Mouse (Mus musculus) forebrain, embryonic 11.5 days (tissue): ENCODE measurements around the gene Ndufaf7. TPM values are rescaled to one million over a fixed set of nuclear protein-coding genes. Genes with fewer than 3 reads are reported as not detected.

ENCODE experiments used
- ATAC-seq: fragments of 200-750 bp; cut with Nextera tagmentation; replicated peaks from 2 replicates; pipeline ENCODE4 v1.8.0; 2017; ENCODE audit warnings: moderate TSS enrichment; ENCODE audit not compliant: low FRiP score
- DNase-seq: peaks from one replicate; pipeline ENCODE4 v3.0.0-alpha.2; 2017; ENCODE audit warnings: low spot score
- H3K27ac ChIP-seq: fragments of 300-500 bp; sonication (generic); 2 replicates; pipeline ENCODE4 v1.5.1; 2014; ENCODE audit warnings: low read depth, low read length
- H3K27me3 ChIP-seq: fragments of 300-500 bp; sonication (generic); 2 replicates; pipeline ENCODE4 v1.6.1; 2014; ENCODE audit warnings: mild to moderate bottlenecking, low read length, mixed read lengths; ENCODE audit not compliant: control insufficient read depth, insufficient read depth
- H3K36me3 ChIP-seq: fragments of 300-500 bp; sonication (generic); 2 replicates; pipeline ENCODE4 v1.6.1; 2014; ENCODE audit warnings: mild to moderate bottlenecking, low read length, moderate library complexity, mixed read lengths; ENCODE audit not compliant: control insufficient read depth, insufficient read depth
- H3K4me1 ChIP-seq: fragments of 300-500 bp; sonication (generic); replicated peaks from 2 replicates; pipeline ENCODE4 v1.6.1; 2014; ENCODE audit warnings: low read length, mixed read lengths; ENCODE audit not compliant: control insufficient read depth, insufficient read depth
- H3K4me2 ChIP-seq: fragments of 300-500 bp; sonication (generic); 2 replicates; pipeline ENCODE4 v1.6.1; 2014; ENCODE audit warnings: low read depth, mild to moderate bottlenecking, low read length, moderate library complexity, mixed read lengths; ENCODE audit not compliant: severe bottlenecking
- H3K4me3 ChIP-seq: fragments of 300-500 bp; sonication (generic); 2 replicates; pipeline ENCODE4 v1.5.1; 2014; ENCODE audit warnings: low read depth, low read length
- H3K9ac ChIP-seq: fragments of 300-500 bp; sonication (generic); 2 replicates; pipeline ENCODE4 v1.6.1; 2014; ENCODE audit warnings: low read length
- H3K9me3 ChIP-seq: fragments of 300-500 bp; sonication (generic); 2 replicates; pipeline ENCODE4 v1.6.1; 2016; ENCODE audit warnings: low read length, mixed read lengths; ENCODE audit not compliant: control insufficient read depth
- WGBS: fragments of 180-500 bp; shearing (Covaris S2); extraction: QIAGEN DNeasy Blood & Tissue Kit; methylation state at CpG from one replicate; pipeline ENCODE4 v1.1.7; 2014; 5-methylcytosine and 5-hydroxymethylcytosine counted together
- polyA plus RNA-seq: library from polyadenylated mRNA; unstranded; fragments of >200 nt; fragmentation: Nextera tagmentation; extraction: Ambion mirVana; gene quantifications from 2 replicates; pipeline ENCODE4 v1.2.1, GENCODE M21; 2014

The Ndufaf7 gene
- polyA plus RNA-seq, 1 experiment from 2014 or later: 46.1 TPM

DNA sequence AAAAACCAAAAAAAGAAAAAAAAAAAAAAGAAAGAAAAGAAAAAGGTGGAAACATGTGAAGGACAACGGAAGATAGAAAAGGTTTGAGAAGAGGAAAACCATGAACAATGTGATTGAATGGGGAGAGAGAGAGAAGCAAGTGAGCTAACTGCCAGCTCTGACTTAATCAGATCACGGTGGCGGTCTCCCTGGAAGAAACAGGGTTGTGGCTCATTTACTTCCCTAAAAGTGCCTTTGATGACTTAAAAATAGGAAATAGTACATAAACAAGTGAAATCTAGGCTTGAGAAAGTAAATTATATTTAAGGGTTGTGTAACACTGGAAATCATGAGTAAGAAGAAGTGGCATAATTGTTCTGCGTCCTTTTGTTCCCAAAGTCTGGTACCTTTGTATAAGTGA, 2.0 kb downstream of the Ndufaf7 start:
- no peak overlapping the region for H3K4me3 ChIP-seq
- H3K27me3 ChIP-seq: no peaks in the 10 kb centered on the region
- H3K9me3 ChIP-seq: no peaks in the 10 kb centered on the region
- H3K4me2 ChIP-seq: no peak overlapping the region
- H3K27ac ChIP-seq: no peak overlapping the region
- 0 out of 2 replicates have a peak, but pooled peaks cover 5% of the 10 kb centered on the region for H3K4me1 ChIP-seq
- no peak overlapping the region for H3K9ac ChIP-seq
- WGBS: 98% methylated on average over 4 of the region's 4 CpGs
- DNase-seq (no peak), ATAC-seq (no peak)
- no peaks in the 10 kb centered on the region for H3K36me3 ChIP-seq

DNA sequence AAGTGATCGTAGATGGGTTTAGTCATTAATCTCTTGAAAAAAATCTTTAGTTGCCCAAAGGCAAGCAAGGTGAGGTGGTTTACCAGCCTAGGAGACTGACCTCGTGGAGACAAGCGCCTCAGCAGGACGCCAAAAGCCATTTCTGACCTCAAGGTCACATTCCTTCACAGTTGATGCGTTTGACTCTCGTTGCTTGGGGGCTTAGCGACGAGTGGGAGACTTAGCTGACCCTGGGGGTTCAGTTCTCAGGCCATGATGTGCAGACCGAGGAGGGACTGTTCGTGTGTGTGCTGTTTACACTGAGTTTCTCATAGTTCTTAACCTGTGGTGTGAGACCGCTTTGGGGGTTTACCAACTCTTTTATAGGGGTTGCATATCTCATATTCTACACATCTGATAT, 5.6 kb downstream of the Ndufaf7 start:
- ATAC-seq: no peak
- DNase-seq: no peak
- H3K36me3 ChIP-seq: no peaks in the 10 kb centered on the region; the same call in 1 of the 2 replicates
- H3K9me3 ChIP-seq: no peaks in the 10 kb centered on the region
- H3K4me2 ChIP-seq: no peak overlapping the region
- 61% methylated on average over 11 of the region's 11 CpGs for WGBS
- H3K27ac ChIP-seq: no peak overlapping the region
- no peaks in the 10 kb centered on the region for H3K27me3 ChIP-seq
- H3K9ac ChIP-seq: no peak overlapping the region
- 0 out of 2 replicates have a peak, but pooled peaks cover under 1% of the 10 kb centered on the region for H3K4me1 ChIP-seq
- H3K4me3 ChIP-seq: no peak overlapping the region

DNA sequence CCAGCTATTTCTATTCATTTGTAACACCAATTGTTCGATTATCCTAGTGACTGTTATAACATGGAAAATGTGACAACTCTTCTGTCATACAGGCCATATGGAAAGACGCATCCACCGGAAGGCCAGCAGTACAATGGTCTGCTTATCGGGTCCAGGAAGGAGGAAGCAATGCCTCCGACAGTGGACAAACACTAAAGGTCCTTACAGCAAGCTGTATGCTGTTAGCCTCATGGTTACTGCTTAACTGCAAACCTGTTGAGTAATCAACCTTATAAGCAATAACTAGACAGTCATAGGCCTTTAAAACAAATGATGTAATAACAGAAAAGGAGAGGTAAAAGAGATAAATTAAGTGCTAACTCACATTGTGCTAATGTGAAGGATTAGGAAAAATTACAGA, 14.3 kb downstream of the Ndufaf7 start:
- Histone ChIP-seq H3K27ac (no peak overlapping the region), H3K9ac (no peak overlapping the region), H3K4me3 (no peak overlapping the region), H3K9me3 (no peaks in the 10 kb centered on the region), H3K4me1 (no peaks in the 10 kb centered on the region), H3K4me2 (no peak overlapping the region), H3K36me3 (peaks cover 2% of the 10 kb centered on the region; the same call in 1 of the 2 replicates), H3K27me3 (no peaks in the 10 kb centered on the region)
- no peak for DNase-seq
- ATAC-seq: no peak
- WGBS: 97% methylated on average over 5 of the region's 5 CpGs

DNA sequence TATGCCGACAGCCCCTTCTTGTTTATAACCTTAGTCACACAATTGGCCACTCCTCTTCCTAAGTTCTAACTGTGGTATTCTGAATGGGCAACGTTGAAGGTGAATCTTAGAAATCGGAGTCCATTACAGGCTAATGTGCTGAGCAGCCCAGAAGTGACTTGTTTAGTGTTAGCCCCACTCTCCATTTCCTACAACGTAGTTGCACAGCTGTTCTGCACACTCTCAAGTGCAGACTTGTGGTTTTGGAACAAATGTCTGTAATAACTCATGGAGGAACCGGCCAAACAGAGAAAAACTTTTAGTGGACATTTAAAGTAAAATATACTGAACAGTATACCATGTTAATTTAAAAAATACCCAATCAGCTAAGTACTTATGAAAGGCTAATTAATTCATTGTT, 15.1 kb downstream of the Ndufaf7 start:
- Histone ChIP-seq H3K36me3 (peaks cover 2% of the 10 kb centered on the region; the same call in 1 of the 2 replicates), H3K27ac (no peak overlapping the region), H3K9me3 (no peaks in the 10 kb centered on the region), H3K9ac (no peak overlapping the region), H3K4me2 (no peak overlapping the region), H3K27me3 (no peaks in the 10 kb centered on the region), H3K4me1 (no peaks in the 10 kb centered on the region), H3K4me3 (no peak overlapping the region)
- 90% methylated on average over 5 of the region's 5 CpGs for WGBS
- ATAC-seq: no peak
- DNase-seq: no peak

- no peak overlapping the region for H3K27ac ChIP-seq
- H3K4me3 ChIP-seq: no peak overlapping the region
- WGBS: 93% methylated on average over 8 of the region's 8 CpGs
- ATAC-seq: no peak
- no peak for DNase-seq
- H3K9ac ChIP-seq: no peak overlapping the region
- H3K36me3 ChIP-seq: peaks cover 2% of the 10 kb centered on the region; the same call in 1 of the 2 replicates
- no peaks in the 10 kb centered on the region for H3K27me3 ChIP-seq
- H3K4me2 ChIP-seq: no peak overlapping the region
- H3K9me3 ChIP-seq: no peaks in the 10 kb centered on the region
- no peaks in the 10 kb centered on the region for H3K4me1 ChIP-seq
These were observed 16.3 kb downstream of the Ndufaf7 start for GRCm38 (mm10) chr17:78953240-78953639.

DNA sequence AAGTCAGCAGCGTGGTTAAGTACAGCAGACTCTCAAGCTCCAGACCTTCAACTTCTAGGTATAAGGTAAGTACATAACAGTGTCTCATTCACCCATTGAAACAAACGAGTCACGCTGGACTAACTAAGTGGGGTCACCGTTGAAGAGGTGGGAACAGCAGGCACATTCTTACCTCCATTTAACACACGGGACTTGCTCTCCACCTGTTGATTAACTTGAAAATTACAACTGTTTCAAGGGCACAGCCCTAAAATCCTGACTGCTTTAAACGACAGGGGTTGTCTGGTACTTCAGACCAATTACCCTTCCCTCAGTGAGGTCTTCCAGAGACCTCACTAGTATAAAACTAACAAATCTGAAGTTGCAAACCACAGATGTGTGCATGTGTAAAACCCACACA, 22.5 kb downstream of the Ndufaf7 start:
- H3K27me3 ChIP-seq: no peaks in the 10 kb centered on the region
- no peak for DNase-seq
- H3K36me3 ChIP-seq: peaks cover 2% of the 10 kb centered on the region; the same call in 1 of the 2 replicates
- H3K4me1 ChIP-seq: no peaks in the 10 kb centered on the region
- no peak overlapping the region for H3K27ac ChIP-seq
- no peak overlapping the region for H3K9ac ChIP-seq
- no peak overlapping the region for H3K4me2 ChIP-seq
- H3K4me3 ChIP-seq: no peak overlapping the region
- ATAC-seq: no peak
- no peaks in the 10 kb centered on the region for H3K9me3 ChIP-seq
- WGBS: 85% methylated on average over 6 of the region's 6 CpGs

DNA sequence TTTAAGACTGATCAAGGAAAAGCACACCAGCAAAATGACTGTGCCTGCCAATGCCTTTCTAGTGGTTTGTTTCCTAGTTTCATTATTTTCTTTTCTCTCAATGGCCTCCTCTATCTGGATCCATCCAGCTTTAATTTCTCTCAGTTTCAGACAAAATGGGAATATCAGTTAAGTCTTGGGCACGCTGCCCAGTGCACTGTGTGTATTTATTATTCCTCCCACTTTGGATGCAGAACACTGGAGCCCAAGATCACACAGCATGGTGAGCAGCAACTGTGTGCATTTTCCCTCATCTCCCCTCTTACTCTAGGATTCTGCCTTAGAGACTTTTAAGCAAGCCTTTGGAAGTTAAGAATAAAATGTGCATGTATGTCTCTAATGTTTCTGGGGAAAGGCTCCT, 27.5 kb downstream of the Ndufaf7 start:
- no peak overlapping the region for H3K9ac ChIP-seq
- no peaks in the 10 kb centered on the region; the same call in 1 of the 2 replicates for H3K36me3 ChIP-seq
- no peaks in the 10 kb centered on the region for H3K27me3 ChIP-seq
- H3K27ac ChIP-seq: no peak overlapping the region
- 97% methylated on average over 1 of the region's 1 CpGs for WGBS
- H3K9me3 ChIP-seq: no peaks in the 10 kb centered on the region
- ATAC-seq: no peak
- H3K4me2 ChIP-seq: no peak overlapping the region
- DNase-seq: no peak
- H3K4me3 ChIP-seq: no peak overlapping the region
- H3K4me1 ChIP-seq: no peaks in the 10 kb centered on the region

- Histone ChIP-seq H3K4me1 (no peaks in the 10 kb centered on the region), H3K4me3 (no peak overlapping the region), H3K36me3 (no peaks in the 10 kb centered on the region; the same call in 1 of the 2 replicates), H3K9me3 (no peaks in the 10 kb centered on the region), H3K9ac (no peak overlapping the region), H3K4me2 (no peak overlapping the region), H3K27ac (no peak overlapping the region), H3K27me3 (no peaks in the 10 kb centered on the region)
- DNase-seq (no peak), ATAC-seq (no peak)
- WGBS: 91% methylated on average over 11 of the region's 11 CpGs
These were observed 29.4 kb downstream of the Ndufaf7 start for GRCm38 (mm10) chr17:78966092-78966883.

DNA sequence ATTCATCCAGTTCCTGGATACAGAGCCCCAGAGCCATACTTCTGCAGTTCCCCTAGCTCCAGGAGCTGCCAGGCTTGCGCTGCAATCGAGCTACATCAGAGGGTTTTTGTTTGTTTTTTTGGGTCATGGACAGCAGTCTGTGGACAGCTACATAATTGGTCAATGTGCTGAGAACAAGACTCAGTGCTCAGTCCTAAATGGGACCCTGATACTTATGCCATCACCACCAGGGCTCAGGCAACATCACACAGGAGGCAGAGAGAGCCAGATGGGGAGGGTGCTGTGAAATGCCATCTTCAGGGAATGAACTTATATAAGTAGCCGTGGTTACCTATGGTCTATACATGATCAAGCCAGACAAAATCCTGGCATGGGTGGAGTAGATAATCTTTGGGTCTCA, 31.6 kb downstream of the Ndufaf7 start:
- Histone ChIP-seq H3K9me3 (no peaks in the 10 kb centered on the region), H3K36me3 (no peaks in the 10 kb centered on the region; the same call in 1 of the 2 replicates), H3K27ac (no peak overlapping the region), H3K9ac (no peak overlapping the region), H3K27me3 (no peaks in the 10 kb centered on the region), H3K4me1 (no peaks in the 10 kb centered on the region), H3K4me2 (no peak overlapping the region), H3K4me3 (no peak overlapping the region)
- ATAC-seq (no peak), DNase-seq (no peak)
- 88% methylated on average over 3 of the region's 3 CpGs for WGBS
